Mouse (Mus musculus) limb, embryonic 12.5 days (tissue): Measurements from ENCODE around the gene Rgs10. TPM values are rescaled to one million over a fixed set of nuclear protein-coding genes. Genes with fewer than 3 reads are reported as not detected.
A peak's percentile ranks its signal among the peaks of the same experiment; 100 is the strongest.
"Not testable (repeated sequence)": the region's sequence is repeated elsewhere in the genome, so short reads cannot be mapped to it uniquely, and the experiment has no call there.

ENCODE experiments used
- ATAC-seq: fragments of 200-750 bp; cut with Nextera tagmentation; 2 replicates; pipeline ENCODE4 v1.8.0; 2017; ENCODE audit warnings: low read depth, moderate TSS enrichment; ENCODE audit not compliant: insufficient number of reproducible peaks, insufficient read depth, low FRiP score, low TSS enrichment
- H3K27ac ChIP-seq: fragments of 300-500 bp; sonication (generic); 2 replicates; pipeline ENCODE4 v1.5.1; 2016; ENCODE audit warnings: mild to moderate bottlenecking, moderate library complexity
- H3K27me3 ChIP-seq: fragments of 300-500 bp; sonication (generic); 2 replicates; pipeline ENCODE4 v1.6.1; 2016; ENCODE audit warnings: mild to moderate bottlenecking, moderate library complexity
- H3K36me3 ChIP-seq: fragments of 300-500 bp; sonication (generic); 2 replicates; pipeline ENCODE4 v1.6.1; 2016; ENCODE audit warnings: mild to moderate bottlenecking, moderate library complexity
- H3K4me1 ChIP-seq: fragments of 300-500 bp; sonication (generic); replicated peaks from 2 replicates; pipeline ENCODE4 v1.6.1; 2016
- H3K4me2 ChIP-seq: fragments of 300-500 bp; sonication (generic); 2 replicates; pipeline ENCODE4 v1.6.1; 2016; ENCODE audit warnings: mild to moderate bottlenecking, moderate library complexity
- H3K4me3 ChIP-seq: fragments of 300-500 bp; sonication (generic); replicated peaks from 2 replicates; pipeline ENCODE4 v1.5.1; 2016; ENCODE audit warnings: mild to moderate bottlenecking
- H3K9ac ChIP-seq: fragments of 300-500 bp; sonication (generic); replicated peaks from 2 replicates; pipeline ENCODE4 v1.6.1; 2016; ENCODE audit warnings: mild to moderate bottlenecking, moderate library complexity
- H3K9me3 ChIP-seq: fragments of 300-500 bp; sonication (generic); 2 replicates; pipeline ENCODE4 v1.6.1; 2016; ENCODE audit warnings: mild to moderate bottlenecking, moderate library complexity
- WGBS: fragments of 180-500 bp; shearing (Covaris S2); methylation state at CpG from one replicate; pipeline ENCODE4 v1.1.7; 2016; 5-methylcytosine and 5-hydroxymethylcytosine counted together
- polyA plus RNA-seq: library from polyadenylated mRNA; unstranded; fragments of >200 nt; fragmentation: Nextera tagmentation; extraction: Ambion mirVana; gene quantifications from 2 replicates; pipeline ENCODE4 v1.2.1, GENCODE M21; 2016

The Rgs10 gene
- polyA plus RNA-seq, 1 experiment from 2014 or later = 7.9 TPM

- Histone ChIP-seq H3K36me3 (no peaks in the 10 kb centered on the region), H3K27me3 (no peaks in the 10 kb centered on the region; the same call in 1 of the 2 replicates), H3K9ac (no peak overlapping the region), H3K4me3 (no peak overlapping the region), H3K27ac (no peak overlapping the region), H3K9me3 (no peaks in the 10 kb centered on the region), H3K4me2 (no peak overlapping the region), H3K4me1 (no peaks in the 10 kb centered on the region)
- ATAC-seq = no peak
- WGBS = 85% methylated on average over 5 of the region's 5 CpGs
These were observed 63.1 kb downstream of the Rgs10 start for GRCm38 (mm10) chr7:128355463-128355862.

GRCm38 (mm10) chr7:128352721-128353120 lies 65.8 kb downstream of the Rgs10 start:
- no peaks in the 10 kb centered on the region for H3K9me3 ChIP-seq
- no peak overlapping the region for H3K4me2 ChIP-seq
- H3K4me3 ChIP-seq = no peak overlapping the region
- no peak overlapping the region for H3K9ac ChIP-seq
- no peaks in the 10 kb centered on the region for H3K27me3 ChIP-seq
- ATAC-seq = no peak
- H3K36me3 ChIP-seq = no peaks in the 10 kb centered on the region
- WGBS = 68% methylated on average over 3 of the region's 3 CpGs
- H3K4me1 ChIP-seq = no peaks in the 10 kb centered on the region
- no peak overlapping the region for H3K27ac ChIP-seq

GRCm38 (mm10) chr7:128351176-128351575 lies 67.4 kb downstream of the Rgs10 start:
- 79% methylated on average over 3 of the region's 5 CpGs for WGBS
- Histone ChIP-seq H3K4me2 (no peak overlapping the region), H3K36me3 (no peaks in the 10 kb centered on the region), H3K9me3 (no peaks in the 10 kb centered on the region), H3K27ac (no peak overlapping the region), H3K4me3 (no peak overlapping the region), H3K9ac (no peak overlapping the region), H3K27me3 (no peaks in the 10 kb centered on the region), H3K4me1 (no peaks in the 10 kb centered on the region)
- no peak for ATAC-seq

- H3K4me3 ChIP-seq = no peak overlapping the region
- H3K27me3 ChIP-seq = no peaks in the 10 kb centered on the region
- 75% methylated on average over 7 of the region's 7 CpGs for WGBS
- no peaks in the 10 kb centered on the region for H3K4me1 ChIP-seq
- ATAC-seq = no peak
- H3K27ac ChIP-seq = no peak overlapping the region
- H3K36me3 ChIP-seq = no peaks in the 10 kb centered on the region
- no peak overlapping the region for H3K4me2 ChIP-seq
- no peak overlapping the region for H3K9ac ChIP-seq
- H3K9me3 ChIP-seq = no peaks in the 10 kb centered on the region
These were observed 68.2 kb downstream of the Rgs10 start for GRCm38 (mm10) chr7:128350316-128350715.

GRCm38 (mm10) chr7:128349751-128350150 lies 68.8 kb downstream of the Rgs10 start:
- no peaks in the 10 kb centered on the region for H3K4me1 ChIP-seq
- H3K9me3 ChIP-seq = no peaks in the 10 kb centered on the region
- H3K27me3 ChIP-seq = no peaks in the 10 kb centered on the region
- WGBS = 80% methylated on average over 4 of the region's 4 CpGs
- H3K27ac ChIP-seq = no peak overlapping the region
- H3K4me3 ChIP-seq = no peak overlapping the region
- H3K9ac ChIP-seq = no peak overlapping the region
- H3K4me2 ChIP-seq = no peak overlapping the region
- ATAC-seq = no peak
- no peaks in the 10 kb centered on the region for H3K36me3 ChIP-seq

GRCm38 (mm10) chr7:128348608-128349007 lies 70.0 kb downstream of the Rgs10 start:
- Histone ChIP-seq H3K4me2 (no peak overlapping the region), H3K4me1 (no peaks in the 10 kb centered on the region), H3K9me3 (no peaks in the 10 kb centered on the region), H3K9ac (no peak overlapping the region), H3K27me3 (no peaks in the 10 kb centered on the region), H3K27ac (no peak overlapping the region), H3K4me3 (no peak overlapping the region), H3K36me3 (no peaks in the 10 kb centered on the region)
- ATAC-seq = no peak
- 71% methylated on average over 1 of the region's 1 CpGs for WGBS

- Histone ChIP-seq H3K36me3 (no peaks in the 10 kb centered on the region), H3K27me3 (no peaks in the 10 kb centered on the region), H3K9ac (no peak overlapping the region), H3K27ac (no peak overlapping the region), H3K4me1 (no peaks in the 10 kb centered on the region), H3K4me2 (no peak overlapping the region), H3K9me3 (no peaks in the 10 kb centered on the region), H3K4me3 (no peak overlapping the region)
- WGBS = 79% methylated on average over 8 of the region's 8 CpGs
- no peak for ATAC-seq
These were observed 71.6 kb downstream of the Rgs10 start for GRCm38 (mm10) chr7:128346991-128347390.

- Histone ChIP-seq H3K27me3 (no peaks in the 10 kb centered on the region), H3K9me3 (no peaks in the 10 kb centered on the region), H3K4me1 (no peaks in the 10 kb centered on the region), H3K4me2 (no peak overlapping the region), H3K9ac (no peak overlapping the region), H3K36me3 (no peaks in the 10 kb centered on the region), H3K4me3 (no peak overlapping the region), H3K27ac (no peak overlapping the region)
- 65% methylated on average over 2 of the region's 2 CpGs for WGBS
- ATAC-seq = no peak
These were observed 72.0 kb downstream of the Rgs10 start for GRCm38 (mm10) chr7:128346522-128346921.

GRCm38 (mm10) chr7:128345691-128346090 lies 72.9 kb downstream of the Rgs10 start:
- no peak overlapping the region for H3K9ac ChIP-seq
- no peak overlapping the region for H3K4me2 ChIP-seq
- no peaks in the 10 kb centered on the region for H3K4me1 ChIP-seq
- H3K4me3 ChIP-seq = no peak overlapping the region
- ATAC-seq = no peak
- H3K36me3 ChIP-seq = no peaks in the 10 kb centered on the region
- H3K27me3 ChIP-seq = no peaks in the 10 kb centered on the region
- WGBS = 78% methylated on average over 6 of the region's 6 CpGs
- no peaks in the 10 kb centered on the region for H3K9me3 ChIP-seq
- H3K27ac ChIP-seq = no peak overlapping the region

- no peaks in the 10 kb centered on the region for H3K27me3 ChIP-seq
- H3K4me2 ChIP-seq = no peak overlapping the region
- H3K9me3 ChIP-seq = no peaks in the 10 kb centered on the region
- H3K36me3 ChIP-seq = no peaks in the 10 kb centered on the region
- no peak overlapping the region for H3K4me3 ChIP-seq
- no peak overlapping the region for H3K9ac ChIP-seq
- H3K27ac ChIP-seq = no peak overlapping the region
- no peaks in the 10 kb centered on the region for H3K4me1 ChIP-seq
- WGBS = 60% methylated on average over 6 of the region's 6 CpGs
- ATAC-seq = peak; percentile 47; the same call in 1 of the 2 replicates
These were observed 73.5 kb downstream of the Rgs10 start for GRCm38 (mm10) chr7:128344928-128345653.

- Histone ChIP-seq H3K9ac (no peak overlapping the region), H3K27me3 (no peaks in the 10 kb centered on the region), H3K4me1 (no peaks in the 10 kb centered on the region), H3K36me3 (no peaks in the 10 kb centered on the region), H3K9me3 (no peaks in the 10 kb centered on the region), H3K4me2 (no peak overlapping the region), H3K27ac (no peak overlapping the region), H3K4me3 (no peak overlapping the region)
- 86% methylated on average over 7 of the region's 7 CpGs for WGBS
- no peak for ATAC-seq
These were observed 74.1 kb downstream of the Rgs10 start for GRCm38 (mm10) chr7:128344488-128344887.

- ATAC-seq, H3K9me3 ChIP-seq, H3K4me1 ChIP-seq, H3K27me3 ChIP-seq, H3K9ac ChIP-seq, H3K4me2 ChIP-seq, H3K4me3 ChIP-seq, H3K27ac ChIP-seq, H3K36me3 ChIP-seq: not testable (repeated sequence)
- 90% methylated on average over 9 of the region's 10 CpGs for WGBS
These were observed 75.9 kb downstream of the Rgs10 start for GRCm38 (mm10) chr7:128342691-128343090.
